Comparison of ENCODE assay signal across 9 mouse cellular contexts in the genomic region with DNA sequence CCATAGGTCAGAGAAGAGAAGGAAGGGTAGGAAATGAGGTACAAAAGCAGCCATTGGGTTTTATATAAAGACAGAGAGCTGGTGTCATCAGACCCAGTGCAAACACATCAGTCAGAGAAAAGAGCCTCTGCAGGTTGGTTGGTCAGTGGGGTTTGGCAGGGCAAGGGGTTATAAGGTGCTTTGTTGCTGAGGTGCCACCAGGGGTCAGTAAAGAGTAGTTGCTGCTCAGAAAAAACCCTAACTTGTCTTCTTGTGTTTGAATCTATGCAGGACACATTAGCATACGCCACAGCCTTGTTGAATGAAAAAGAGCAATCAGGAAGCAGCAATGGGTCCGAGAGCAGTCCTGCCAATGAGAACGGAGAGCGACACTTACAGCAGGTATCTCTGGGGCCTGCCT. TPM values are rescaled to one million over a fixed set of nuclear protein-coding genes. Genes with fewer than 3 reads are reported as not detected.
A peak's percentile ranks its signal among the peaks of the same experiment; 100 is the strongest.
DNase-seq lines count a peak whose midpoint lies in the region; ATAC-seq and TF ChIP-seq lines count a peak whose summit lies in the region.
"Had no signal": no experiment of that assay in that cellular context is flagged by ENCODE, and none has a peak within 500 bp of the region (broad histone marks: within the 10 kb centered on the region; RNA-seq: fewer than 3 reads in every experiment).

No protein-coding gene starts in this region.

- ATAC-seq in hindbrain, embryonic 16.5 days: no peak
- no peak for ATAC-seq in embryonic facial prominence, embryonic 11.5 days (replicated peaks; ENCODE audit: insufficient number of reproducible peaks, low FRiP score, low TSS enrichment, low read depth)

- H3K27ac ChIP-seq in hindbrain, embryonic 10.5 days: no peak overlapping the region
- no peak overlapping the region for H3K27ac ChIP-seq in hindbrain, embryonic 16.5 days (ENCODE audit: low read depth, low read length)
- H3K27ac ChIP-seq in embryonic facial prominence, embryonic 11.5 days (replicated peaks; ENCODE audit: low read depth, low read length): no peak overlapping the region
- H3K27ac ChIP-seq in small intestine, adult 2 months (ENCODE audit: insufficient read depth, low read depth, low read length): no peak overlapping the region

- no peak overlapping the region for H3K4me3 ChIP-seq in hindbrain, embryonic 10.5 days
- no peak overlapping the region for H3K4me3 ChIP-seq in hindbrain, embryonic 16.5 days (ENCODE audit: low read length)
- H3K4me3 ChIP-seq in embryonic facial prominence, embryonic 11.5 days (ENCODE audit: low read depth, low read length): no peak overlapping the region
- no peak overlapping the region for H3K4me3 ChIP-seq in small intestine, adult 2 months (ENCODE audit: low read depth, low read length)
- H3K4me3 ChIP-seq: megakaryocyte, embryonic 14.5 days had no signal

- WGBS in hindbrain, embryonic 10.5 days: 79% methylated on average over 4 of the region's 4 CpGs
- WGBS in hindbrain, embryonic 16.5 days: 62% methylated on average over 4 of the region's 4 CpGs
- WGBS in embryonic facial prominence, embryonic 11.5 days: 71% methylated on average over 4 of the region's 4 CpGs
- WGBS in small intestine, adult 2 months: 68% methylated on average over 4 of the region's 4 CpGs

- H3K36me3 ChIP-seq in hindbrain, embryonic 10.5 days: peaks cover 94% of the 10 kb centered on the region
- peaks cover 48% of the 10 kb centered on the region for H3K36me3 ChIP-seq in hindbrain, embryonic 16.5 days (ENCODE audit: control insufficient read depth, insufficient read depth, low read length)
- peaks cover 4% of the 10 kb centered on the region for H3K36me3 ChIP-seq in embryonic facial prominence, embryonic 11.5 days (replicated peaks; ENCODE audit: control insufficient read depth, insufficient read depth, low read depth, low read length)
- H3K36me3 ChIP-seq in small intestine, adult 2 months (ENCODE audit: control insufficient read depth, insufficient read depth, low read length): peaks cover 56% of the 10 kb centered on the region

- TF ChIP-seq CTCF in small intestine, adult 2 months (IDR thresholded peaks at IDR 0.05; ENCODE audit: extremely low read depth, insufficient read length, insufficient replicate concordance, low read depth, low read length): peak; percentile 70; the same call in 1 of the 2 replicates

- no peak overlapping the region for H3K4me2 ChIP-seq in hindbrain, embryonic 16.5 days (ENCODE audit: low read length)
- H3K4me2 ChIP-seq in embryonic facial prominence, embryonic 11.5 days (ENCODE audit: low read depth, low read length): no peak overlapping the region

- DNase-seq in hindbrain, embryonic 10.5 days (ENCODE audit: low spot score): peak; percentile 25
- DNase-seq in 3T3-L1 (ENCODE audit: low read depth, low spot score) (peak; percentile 60), MN1 (ENCODE audit: low spot score) (peak; percentile 8)
- DNase-seq in embryonic facial prominence, embryonic 11.5 days (ENCODE audit: low spot score): peak; percentile 61
- no peak for DNase-seq in right cerebral cortex, adult 18-20 months
- DNase-seq in gastrocnemius, postnatal 4 days (ENCODE audit: low spot score in 2 of 2): no peak

- no peaks in the 10 kb centered on the region for H3K27me3 ChIP-seq in hindbrain, embryonic 10.5 days (ENCODE audit: insufficient read depth, poor library complexity, severe bottlenecking)
- H3K27me3 ChIP-seq in hindbrain, embryonic 16.5 days (replicated peaks; ENCODE audit: control insufficient read depth, insufficient read depth, low read length): no peaks in the 10 kb centered on the region
- H3K27me3 ChIP-seq in embryonic facial prominence, embryonic 11.5 days (ENCODE audit: control insufficient read depth, insufficient read depth, low read length): no peaks in the 10 kb centered on the region
- H3K27me3 ChIP-seq in small intestine, adult 2 months (ENCODE audit: control insufficient read depth, insufficient read depth, low read length): no peaks in the 10 kb centered on the region
- H3K27me3 ChIP-seq: megakaryocyte, embryonic 14.5 days had no signal

- no peaks in the 10 kb centered on the region for H3K4me1 ChIP-seq in hindbrain, embryonic 10.5 days (replicated peaks)
- no peaks in the 10 kb centered on the region for H3K4me1 ChIP-seq in hindbrain, embryonic 16.5 days (ENCODE audit: control insufficient read depth, insufficient read depth, low read depth, low read length)
- H3K4me1 ChIP-seq in embryonic facial prominence, embryonic 11.5 days (ENCODE audit: control insufficient read depth, insufficient read depth, low read length): no peaks in the 10 kb centered on the region
- H3K4me1 ChIP-seq in small intestine, adult 2 months (ENCODE audit: control insufficient read depth, insufficient read depth, insufficient read length, low read length): no peaks in the 10 kb centered on the region; the same call in 1 of the 2 replicates
- H3K4me1 ChIP-seq: megakaryocyte, embryonic 14.5 days had no signal

- no peaks in the 10 kb centered on the region for H3K9me3 ChIP-seq in hindbrain, embryonic 10.5 days
- no peaks in the 10 kb centered on the region for H3K9me3 ChIP-seq in hindbrain, embryonic 16.5 days (ENCODE audit: control insufficient read depth, low read length)
- no peaks in the 10 kb centered on the region for H3K9me3 ChIP-seq in embryonic facial prominence, embryonic 11.5 days (replicated peaks; ENCODE audit: control insufficient read depth, low read length)
- H3K9me3 ChIP-seq: megakaryocyte, embryonic 14.5 days had no signal

- H3K9ac ChIP-seq in hindbrain, embryonic 16.5 days (ENCODE audit: low read depth, low read length): no peak overlapping the region
- H3K9ac ChIP-seq in embryonic facial prominence, embryonic 11.5 days (replicated peaks; ENCODE audit: low read length): no peak overlapping the region

- TF ChIP-seq POLR2A in small intestine, adult 2 months (IDR thresholded peaks at IDR 0.05; ENCODE audit: low read depth, low read length): no peak

RNA-seq across cellular contexts. Expression of a gene that starts 27.7 kb away (rescaled TPM):
- polyA plus RNA-seq in hindbrain, embryonic 10.5 days (2016; fragmentation: Nextera tagmentation; extraction: Ambion mirVana): 2.6 and 3.3 TPM in 2 replicates
- polyA plus RNA-seq in hindbrain, embryonic 16.5 days (2015; fragmentation: Nextera tagmentation; extraction: Ambion mirVana): 11.2 and 11.4 TPM in 2 replicates
- polyA plus RNA-seq in embryonic facial prominence, embryonic 11.5 days (2014; fragmentation: Nextera tagmentation; extraction: Ambion mirVana): 0.63 and 0.65 TPM in 2 replicates
- polyA plus RNA-seq in small intestine, adult 2 months (2012; rRNA removed): 3.0 and 17.7 TPM in 2 replicates
- under 1 TPM; 0.66 to 0.70 TPM for total RNA-seq in gastrocnemius, postnatal 4 days (2021)

RNA-seq across cellular contexts. Expression of a gene that starts 55.6 kb away (rescaled TPM):
- not detected in 2 replicates for polyA plus RNA-seq in hindbrain, embryonic 10.5 days (2016; fragmentation: Nextera tagmentation; extraction: Ambion mirVana)
- not detected in 2 replicates for polyA plus RNA-seq in hindbrain, embryonic 16.5 days (2015; fragmentation: Nextera tagmentation; extraction: Ambion mirVana)
- not detected in 2 replicates for polyA plus RNA-seq in embryonic facial prominence, embryonic 11.5 days (2014; fragmentation: Nextera tagmentation; extraction: Ambion mirVana)
- not detected in 2 replicates for polyA plus RNA-seq in small intestine, adult 2 months (2012; rRNA removed)
- total RNA-seq in gastrocnemius, postnatal 4 days (2021): under 1 TPM; 0.18 to 0.25 TPM

Comparison
In these comparisons a context has a peak if more than half of its experiments do, and no peak if none do; other contexts are left out.
1. DNase-seq: peak in hindbrain, embryonic 10.5 days (single experiment), 3T3-L1 (single experiment), MN1 (single experiment) and embryonic facial prominence, embryonic 11.5 days (single experiment); none in right cerebral cortex, adult 18-20 months (single experiment) and gastrocnemius, postnatal 4 days (0 of 2).